Comparison of ENCODE assay signal across 8 mouse cellular contexts in genomic region chr11:6365885-6366284, GRCm38 (mm10). TPM values are rescaled to one million over a fixed set of nuclear protein-coding genes. Genes with fewer than 3 reads are reported as not detected.
DNase-seq lines count a peak whose midpoint lies in the region; ATAC-seq and TF ChIP-seq lines count a peak whose summit lies in the region.

No protein-coding gene starts in this region.

- peak; percentile 96 for ATAC-seq in erythroid progenitor cell, adult 5-6 weeks (replicated peaks; ENCODE audit: low FRiP score, poor library complexity, severe bottlenecking)
- peak; percentile 43; the same call in 1 of the 2 replicates for ATAC-seq in heart, embryonic 14.5 days (ENCODE audit: insufficient number of reproducible peaks, insufficient read depth, low FRiP score, low read depth)
- peak; percentile 81; the same call in 1 of the 2 replicates for ATAC-seq in kidney, postnatal 0 days (replicated peaks; ENCODE audit: low FRiP score, low read depth)
- peak; percentile 93 for ATAC-seq in liver, embryonic 12.5 days

- no peak for TF ChIP-seq POLR2A in bone marrow macrophage, adult 2 months (IDR thresholded peaks at IDR 0.05; ENCODE audit: borderline replicate concordance, low read depth, low read length)
- no peak for TF ChIP-seq POLR2A in myocyte (IDR thresholded peaks at IDR 0.05; ENCODE audit: insufficient read length, low read depth)

- H3K9me3 ChIP-seq in heart, embryonic 14.5 days (ENCODE audit: control insufficient read depth, low read length), result no peaks in the 10 kb centered on the region
- H3K9me3 ChIP-seq in kidney, postnatal 0 days (replicated peaks; ENCODE audit: low read length), result no peaks in the 10 kb centered on the region
- no peaks in the 10 kb centered on the region for H3K9me3 ChIP-seq in liver, embryonic 12.5 days (replicated peaks)

- 17% methylated on average over 11 of the region's 11 CpGs for WGBS in heart, embryonic 14.5 days
- 15% methylated on average over 11 of the region's 11 CpGs for WGBS in kidney, postnatal 0 days
- WGBS in liver, embryonic 12.5 days (ENCODE audit: insufficient replicate concordance), result 8% methylated on average over 11 of the region's 11 CpGs

- H3K27ac ChIP-seq in bone marrow macrophage, adult 2 months (ENCODE audit: insufficient read depth, low read depth, low read length), result peak overlapping the region; percentile 60
- 0 out of 4 replicates have a peak overlapping the region, but pooled peaks of 1 of the 2 experiments have one; percentile 14 for H3K27ac ChIP-seq in heart, embryonic 14.5 days (replicated peaks in 1 of 2; ENCODE audit: control insufficient read depth in 1 of 2, insufficient read depth in 1 of 2, low read depth in 2 of 2, low read length in 2 of 2)
- H3K27ac ChIP-seq in kidney, postnatal 0 days, result 0 out of 2 replicates have a peak overlapping the region, but pooled peaks have one; percentile 31
- H3K27ac ChIP-seq in liver, embryonic 12.5 days, result peak overlapping the region; percentile 62; the same call in 1 of the 2 replicates

- H3K4me3 ChIP-seq in bone marrow macrophage, adult 2 months (ENCODE audit: insufficient read depth, low read length), result no peak overlapping the region
- no peak overlapping the region for H3K4me3 ChIP-seq in heart, embryonic 14.5 days (ENCODE audit: control insufficient read depth in 1 of 2, insufficient read depth in 1 of 2, low read depth in 1 of 2, low read length in 2 of 2)
- H3K4me3 ChIP-seq in kidney, postnatal 0 days (replicated peaks; ENCODE audit: low read depth, low read length), result no peak overlapping the region
- H3K4me3 ChIP-seq in liver, embryonic 12.5 days, result 0 out of 2 replicates have a peak overlapping the region, but pooled peaks have one; percentile 6
- no peak overlapping the region for H3K4me3 ChIP-seq in myocyte

- no peak overlapping the region for H3ac ChIP-seq in myocyte (ENCODE audit: control insufficient read depth, insufficient read length)

- H3K79me2 ChIP-seq in myocyte (ENCODE audit: control insufficient read depth, insufficient read depth), result no peaks in the 10 kb centered on the region

- no peak overlapping the region for H3K9ac ChIP-seq in heart, embryonic 14.5 days (ENCODE audit: low read length)
- no peak overlapping the region for H3K9ac ChIP-seq in kidney, postnatal 0 days (ENCODE audit: low read depth, low read length)
- H3K9ac ChIP-seq in liver, embryonic 12.5 days, result no peak overlapping the region

- peak; percentile 67 for TF ChIP-seq CTCF in bone marrow macrophage, adult 2 months (IDR thresholded peaks at IDR 0.05; ENCODE audit: low read depth, low read length)
- TF ChIP-seq CTCF in kidney, postnatal 0 days (IDR thresholded peaks at IDR 0.05; ENCODE audit: low read depth), result peak; percentile 91

- H3K4me1 ChIP-seq in bone marrow macrophage, adult 2 months (ENCODE audit: control insufficient read depth, insufficient read depth, low read length), result peaks cover 5% of the 10 kb centered on the region
- H3K4me1 ChIP-seq in heart, embryonic 14.5 days (ENCODE audit: control insufficient read depth in 2 of 2, insufficient read depth in 2 of 2, low read length in 2 of 2), result no peaks in the 10 kb centered on the region
- H3K4me1 ChIP-seq in kidney, postnatal 0 days (replicated peaks; ENCODE audit: insufficient read depth, low read length), result no peaks in the 10 kb centered on the region
- H3K4me1 ChIP-seq in liver, embryonic 12.5 days, result peaks cover 9% of the 10 kb centered on the region

- H3K27me3 ChIP-seq in heart, embryonic 14.5 days (ENCODE audit: control insufficient read depth, insufficient read depth, low read length), result no peaks in the 10 kb centered on the region
- H3K27me3 ChIP-seq in kidney, postnatal 0 days (ENCODE audit: insufficient read depth, low read length), result no peaks in the 10 kb centered on the region
- H3K27me3 ChIP-seq in liver, embryonic 12.5 days (replicated peaks), result no peaks in the 10 kb centered on the region
- H3K27me3 ChIP-seq in myocyte (ENCODE audit: control insufficient read depth, insufficient read depth, insufficient read length), result no peaks in the 10 kb centered on the region

- H3K36me3 ChIP-seq in heart, embryonic 14.5 days (ENCODE audit: control insufficient read depth, insufficient read depth, low read length), result no peaks in the 10 kb centered on the region
- no peaks in the 10 kb centered on the region for H3K36me3 ChIP-seq in kidney, postnatal 0 days (ENCODE audit: insufficient read depth, low read length)
- no peaks in the 10 kb centered on the region for H3K36me3 ChIP-seq in liver, embryonic 12.5 days
- H3K36me3 ChIP-seq in myocyte (ENCODE audit: control insufficient read depth, insufficient read depth), result no peaks in the 10 kb centered on the region

- DNase-seq in CD4-positive helper T cell, adult 2 months (ENCODE audit: low read depth, low spot score), result peak; percentile 91
- DNase-seq in kidney, postnatal 0 days (ENCODE audit: low spot score), result peak; percentile 91
- DNase-seq in spleen, postnatal 4 days (ENCODE audit: low spot score in 2 of 2), result peak; percentile 72 to 87

- H3K4me2 ChIP-seq in heart, embryonic 14.5 days (ENCODE audit: low read length), result no peak overlapping the region
- no peak overlapping the region for H3K4me2 ChIP-seq in kidney, postnatal 0 days (ENCODE audit: low read length)
- peak overlapping the region; percentile 51 for H3K4me2 ChIP-seq in liver, embryonic 12.5 days
- H3K4me2 ChIP-seq in myocyte (ENCODE audit: low read depth), result peak overlapping the region; percentile 57

TF ChIP-seq in myocyte, 11 proteins besides CTCF, POLR2A, EP300 and RAD21:
- no peak for TF ChIP-seq REST (IDR thresholded peaks at IDR 0.05; ENCODE audit: insufficient read depth, insufficient read length)
- TF ChIP-seq MYOG (IDR thresholded peaks at IDR 0.05; ENCODE audit: control insufficient read depth in 1 of 3, insufficient read depth in 1 of 3, insufficient read length in 2 of 3, low read depth in 2 of 3), result no peak
- TF ChIP-seq USF1 (IDR thresholded peaks at IDR 0.05; ENCODE audit: low read depth), result no peak
- TF ChIP-seq TCF12 (IDR thresholded peaks at IDR 0.05; ENCODE audit: insufficient read depth, poor library complexity, severe bottlenecking), result no peak
- TF ChIP-seq TCF3 (IDR thresholded peaks at IDR 0.05; ENCODE audit: insufficient read length, low read depth), result no peak
- TF ChIP-seq MAX (IDR thresholded peaks at IDR 0.05; ENCODE audit: low read depth), result no peak
- no peak for TF ChIP-seq E2F4 (IDR thresholded peaks at IDR 0.05; ENCODE audit: insufficient read depth)
- TF ChIP-seq POLR2AphosphoS2 (IDR thresholded peaks at IDR 0.05; ENCODE audit: insufficient read length, low read depth), result no peak
- no peak for TF ChIP-seq SRF (IDR thresholded peaks at IDR 0.05; ENCODE audit: control insufficient read depth, insufficient read length, low read depth)
- no peak for TF ChIP-seq MYOD1 (IDR thresholded peaks at IDR 0.05; ENCODE audit: control insufficient read depth in 1 of 3, insufficient read length in 2 of 3, low read depth in 2 of 3)
- TF ChIP-seq CEBPB (IDR thresholded peaks at IDR 0.05; ENCODE audit: insufficient read depth, poor library complexity, severe bottlenecking), result no peak
TF ChIP-seq in myocyte: peak in this region for 0.

RNA-seq across cellular contexts. Expression of gene Zmiz2, which starts 23.0 kb away (rescaled TPM):
- polyA plus RNA-seq in bone marrow macrophage, adult 2 months (2012; ENCODE audit: insufficient read depth, insufficient read length, missing spikeins), result 89.7 and 107 TPM in 2 replicates
- 16.6 and 17.6 TPM in 2 replicates for total RNA-seq in erythroid progenitor cell, adult 5-6 weeks (2015; ENCODE audit: low replicate concordance)
- total RNA-seq in erythroid progenitor cell, adult 5-6 weeks (2017; ENCODE audit: low replicate concordance), result 5.1 and 7.8 TPM in 2 replicates
- polyA plus RNA-seq in heart, embryonic 14.5 days (2014; fragmentation: Nextera tagmentation; extraction: Ambion mirVana), result 8.2 and 9.1 TPM in 2 replicates
- polyA plus RNA-seq in kidney, postnatal 0 days (2015; fragmentation: Nextera tagmentation; extraction: Ambion mirVana), result 9.9 TPM in 2 replicates
- polyA plus RNA-seq in liver, embryonic 12.5 days (2016; fragmentation: Nextera tagmentation; extraction: Ambion mirVana), result 5.6 and 6.7 TPM in 2 replicates
- 37.1 TPM for polyA plus RNA-seq in myocyte (2012; fragmentation: generic; extraction: Trizol)

RNA-seq across cellular contexts. Expression of gene Ppia, which starts 49.4 kb away (rescaled TPM):
- 1,442 and 1,533 TPM in 2 replicates for polyA plus RNA-seq in bone marrow macrophage, adult 2 months (2012; ENCODE audit: insufficient read depth, insufficient read length, missing spikeins)
- total RNA-seq in erythroid progenitor cell, adult 5-6 weeks (2015; ENCODE audit: low replicate concordance), result 1,149 and 1,152 TPM in 2 replicates
- total RNA-seq in erythroid progenitor cell, adult 5-6 weeks (2017; ENCODE audit: low replicate concordance), result 288 and 328 TPM in 2 replicates
- 4,253 and 4,441 TPM in 2 replicates for polyA plus RNA-seq in heart, embryonic 14.5 days (2014; fragmentation: Nextera tagmentation; extraction: Ambion mirVana)
- polyA plus RNA-seq in kidney, postnatal 0 days (2015; fragmentation: Nextera tagmentation; extraction: Ambion mirVana), result 5,621 and 5,791 TPM in 2 replicates
- polyA plus RNA-seq in liver, embryonic 12.5 days (2016; fragmentation: Nextera tagmentation; extraction: Ambion mirVana), result 3,798 and 3,900 TPM in 2 replicates
- 3,065 TPM for polyA plus RNA-seq in myocyte (2012; fragmentation: generic; extraction: Trizol)

Comparison
In these comparisons a context has a peak if more than half of its experiments do, and no peak if none do; other contexts are left out.
1. ATAC-seq: peak in every context shown above with its lines; median percentile 96 in erythroid progenitor cell, adult 5-6 weeks; 93 in liver, embryonic 12.5 days; 81 in kidney, postnatal 0 days; 43 in heart, embryonic 14.5 days.
2. H3K4me2 ChIP-seq: peak in liver, embryonic 12.5 days (single experiment) and myocyte (single experiment); none in heart, embryonic 14.5 days (single experiment) and kidney, postnatal 0 days (single experiment).
3. Peak in every context shown above with its lines, with median percentiles within 50 percentile points of each other: DNase-seq.